Mouse (Mus musculus) lung, postnatal 10 days (tissue): ENCODE measurements around the gene Slc27a3.

ENCODE experiments used
- DNase-seq: peaks from one replicate; pipeline ENCODE4 v3.0.0; 2021

The Slc27a3 gene

DNA sequence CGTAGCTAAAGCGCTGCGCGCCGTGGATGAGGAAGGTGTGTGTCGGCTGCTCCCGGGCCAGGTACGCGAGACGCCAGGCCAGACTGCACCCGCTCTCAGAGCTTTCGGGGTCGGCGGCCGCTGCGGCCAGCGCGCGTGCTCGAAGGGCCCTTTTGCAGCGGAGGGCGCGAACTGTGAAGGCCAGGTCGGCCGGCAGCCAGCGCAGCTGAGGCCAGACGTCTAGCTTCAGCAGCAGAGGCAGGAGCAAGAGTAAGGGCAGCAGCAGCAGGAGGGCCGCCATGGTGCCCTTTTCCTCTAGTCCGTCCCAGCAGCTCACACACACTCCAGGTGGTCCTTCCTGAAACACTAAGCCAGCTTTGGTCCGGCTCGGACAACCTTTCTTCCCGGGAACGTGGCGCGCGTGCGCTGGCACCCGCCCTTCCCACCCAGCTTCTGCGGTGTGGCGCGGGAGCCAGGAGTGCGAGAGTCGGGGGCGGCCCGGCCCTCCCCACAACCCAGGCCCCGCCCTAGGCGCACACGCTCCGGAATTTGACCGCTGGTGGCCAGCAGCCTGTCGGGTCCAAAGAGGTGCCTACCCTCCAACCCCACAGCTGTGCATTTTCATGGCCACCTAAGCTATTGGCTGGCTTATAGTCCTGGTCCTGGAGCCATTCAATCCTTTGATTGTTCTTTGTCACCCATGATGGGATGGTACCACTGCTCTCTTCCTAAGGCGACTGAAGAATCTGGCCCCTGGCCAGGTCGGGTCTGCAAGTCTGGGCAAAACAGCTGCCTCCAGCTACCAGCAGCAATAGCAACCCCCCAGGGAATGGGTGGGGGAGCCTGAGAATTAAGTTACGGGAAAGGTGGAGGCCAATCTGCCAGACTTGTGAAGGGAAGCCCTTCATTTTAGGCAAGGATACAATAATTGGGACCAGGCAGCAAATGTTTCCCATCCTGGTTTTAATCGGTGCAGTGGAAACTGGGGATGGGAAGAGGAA is at the start of gene Slc27a3:
Gene Slc27a3, minus strand, starts transcription at position 428 of the 980 bp plus-strand sequence.
- peak; percentile 70 for DNase-seq

DNA sequence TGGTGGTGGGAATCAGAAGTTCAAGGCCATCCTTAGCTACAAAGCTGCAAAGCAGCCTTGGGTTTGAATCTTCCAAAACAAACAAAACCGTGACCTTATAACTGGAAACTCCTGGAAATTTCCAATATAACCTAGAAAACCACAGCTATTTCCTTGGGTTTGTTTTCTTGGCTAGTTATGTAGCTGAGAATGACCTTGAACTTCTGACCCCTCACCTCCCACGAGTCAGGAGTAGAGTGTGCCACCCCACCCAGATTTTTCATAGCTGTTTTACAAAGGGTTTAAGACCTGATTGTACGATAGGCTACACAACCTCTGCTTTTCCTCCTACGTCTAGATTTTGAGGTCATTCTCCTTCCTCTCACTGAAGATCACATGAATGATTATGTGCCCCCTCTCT is 47.4 kb upstream of the Slc27a3 start:
- DNase-seq: no peak

DNA sequence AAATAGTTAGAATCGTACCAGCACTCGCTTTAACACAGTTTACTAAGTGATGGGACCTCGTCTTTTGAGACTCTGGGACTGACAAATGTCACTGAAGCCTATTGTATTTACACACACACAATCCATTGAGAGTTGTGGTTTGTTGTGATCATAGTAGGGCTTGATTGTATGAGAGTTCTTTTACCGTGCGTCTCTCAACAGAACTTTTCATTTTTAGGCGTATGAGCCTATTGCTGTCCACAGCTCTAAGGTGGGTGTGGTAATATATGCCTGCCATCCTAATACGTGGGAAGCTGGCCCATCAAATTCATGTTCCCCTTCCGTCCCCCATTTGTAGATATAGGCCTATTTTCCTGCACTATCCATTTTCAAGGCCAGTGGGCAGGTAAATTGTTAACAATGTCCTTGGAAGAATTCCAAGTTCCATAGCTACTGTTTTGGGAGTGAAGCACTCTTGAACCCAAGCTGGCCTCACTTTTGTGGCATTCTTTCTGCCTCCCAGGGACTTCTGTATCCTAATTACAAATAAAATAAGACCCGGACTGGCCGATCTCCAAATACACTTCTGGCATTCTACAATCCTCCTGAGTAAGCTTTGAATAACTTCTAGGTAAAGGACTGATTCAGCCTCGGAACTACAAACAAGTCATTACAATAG is 44.5 kb upstream of the Slc27a3 start:
- peak; percentile 62 for DNase-seq

DNA sequence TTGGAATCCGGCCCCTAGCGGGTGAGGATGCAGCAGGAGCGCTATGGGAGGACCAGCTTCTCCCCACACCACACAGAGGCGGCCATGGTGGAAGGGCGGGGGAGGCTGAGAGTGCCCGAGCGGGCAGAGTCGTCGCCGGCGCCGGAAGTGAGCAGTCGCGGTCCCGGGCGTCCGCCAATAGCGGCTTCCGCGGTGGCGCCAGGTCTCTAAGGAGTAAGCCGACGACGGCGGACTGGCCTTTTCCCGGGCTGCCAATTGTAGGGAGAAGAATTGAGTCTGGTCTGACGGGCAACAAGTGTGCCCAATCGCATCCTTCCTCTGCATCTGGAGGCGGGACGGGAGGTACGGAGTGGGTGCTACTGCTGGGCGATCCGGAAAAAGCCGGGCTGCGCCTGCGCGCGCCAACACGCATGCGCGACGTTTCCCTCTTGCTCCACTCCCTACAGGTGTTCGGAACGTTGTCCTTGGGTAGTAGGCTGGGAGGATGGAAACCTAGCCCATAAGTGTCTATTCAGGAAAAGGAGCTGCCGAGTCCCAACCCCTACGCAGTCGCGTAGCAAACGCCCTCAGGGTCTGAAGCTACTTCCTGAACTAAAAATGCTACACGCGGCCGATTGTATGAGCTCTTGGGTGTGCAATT is 43.8 kb upstream of the Slc27a3 start, which contains the start of gene Ints3:
Gene Ints3, minus strand, starts transcription at position 242 of the 640 bp plus-strand sequence.
- peak; percentile 100 for DNase-seq

DNA sequence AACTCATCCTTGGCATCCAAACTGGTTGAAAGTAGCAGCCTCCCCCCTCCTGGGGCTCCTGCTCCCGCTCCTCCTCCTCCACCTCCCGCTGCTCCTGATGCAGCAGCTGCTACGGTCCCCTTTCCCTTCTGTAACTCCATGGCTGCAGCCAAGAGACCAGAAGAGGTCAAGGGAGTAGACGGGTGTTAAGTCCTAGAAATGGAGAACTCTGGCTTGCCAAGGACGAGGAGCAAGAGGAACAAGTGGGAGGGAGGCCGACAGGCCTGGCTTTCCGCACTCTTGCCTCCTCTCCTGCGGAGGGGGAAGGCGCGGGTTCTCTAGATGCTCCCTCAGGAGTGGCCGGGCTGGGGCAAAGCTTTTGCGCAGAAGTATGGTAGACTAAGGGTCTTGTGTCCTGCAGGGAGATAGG is 43.1 kb upstream of the Slc27a3 start:
- DNase-seq: no peak

DNA sequence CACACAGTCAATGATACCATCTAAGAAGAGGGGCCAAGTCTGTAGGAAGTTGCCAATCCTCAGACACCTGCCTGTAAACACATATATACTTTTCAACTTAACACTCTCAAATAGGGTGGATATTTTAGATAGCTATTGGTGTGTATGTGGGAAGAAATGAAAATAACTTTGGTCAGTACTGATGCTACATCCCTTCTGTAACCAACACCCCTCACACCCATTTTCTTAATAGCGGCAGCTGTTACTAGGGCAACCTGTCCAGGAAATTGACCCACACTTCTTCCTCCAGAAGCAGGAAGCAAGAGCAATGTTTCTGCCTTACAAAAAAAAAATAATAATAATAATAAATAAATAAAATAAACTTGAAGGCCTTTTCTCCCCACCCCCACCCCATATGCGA is 42.6 kb upstream of the Slc27a3 start:
- DNase-seq: no peak

DNA sequence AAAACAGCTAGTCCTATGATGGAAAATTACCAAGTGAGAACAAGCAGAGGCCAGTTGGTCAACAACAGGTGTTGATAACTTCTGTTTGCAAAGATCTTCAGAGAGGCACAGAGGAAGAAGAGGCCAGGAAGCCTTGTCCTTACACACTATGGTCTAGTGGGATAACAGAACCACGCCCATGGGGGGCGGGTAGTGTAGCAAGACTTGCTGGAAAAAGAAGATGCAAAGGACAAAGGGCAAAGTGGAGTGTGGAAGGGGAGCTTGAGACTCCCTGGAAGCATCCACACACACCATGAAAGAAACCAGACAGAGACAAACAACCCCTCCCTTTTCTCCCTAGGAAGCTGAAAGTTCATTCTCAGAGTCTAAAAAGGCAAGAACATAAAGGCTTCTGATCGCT is 39.8 kb upstream of the Slc27a3 start:
- no peak for DNase-seq

DNA sequence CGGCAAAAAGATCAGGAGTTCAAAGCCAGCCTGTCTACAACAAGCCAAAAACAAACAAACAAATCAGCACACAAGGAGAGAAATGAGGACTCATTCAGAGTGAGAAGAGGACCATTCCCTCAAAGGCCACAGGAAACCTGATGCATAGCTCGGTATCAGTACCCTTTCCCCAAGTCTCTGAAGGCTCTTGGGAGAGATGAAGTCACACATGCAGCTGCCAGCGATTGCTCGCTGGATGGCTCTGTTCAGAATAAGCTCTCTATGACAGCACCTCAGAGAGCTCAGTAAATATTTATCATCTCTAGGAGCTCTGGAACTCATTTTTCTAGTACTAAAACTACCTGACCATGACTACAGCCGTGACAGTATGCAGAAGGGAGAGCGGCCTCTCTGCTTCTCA is 38.4 kb upstream of the Slc27a3 start:
- DNase-seq: no peak

DNA sequence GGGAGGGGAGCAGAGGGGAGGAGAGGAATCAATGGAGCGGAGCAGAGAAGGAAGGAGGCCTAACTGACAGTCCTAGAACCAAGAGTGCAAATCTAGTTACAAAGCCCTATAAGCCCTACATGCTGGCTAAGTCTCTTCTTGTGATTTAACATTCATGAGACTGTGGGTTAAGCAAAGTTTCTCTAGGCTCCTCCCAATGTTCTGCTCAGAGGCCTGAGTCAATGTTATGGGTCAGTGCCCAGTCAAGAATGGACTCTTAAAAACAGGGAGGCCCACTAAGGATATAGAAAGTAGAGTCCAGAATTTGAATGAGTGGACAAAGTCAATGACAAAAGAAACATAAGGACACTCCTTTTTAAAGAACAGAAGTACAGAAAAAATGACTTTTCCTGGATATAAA is 37.8 kb upstream of the Slc27a3 start:
- no peak for DNase-seq

DNA sequence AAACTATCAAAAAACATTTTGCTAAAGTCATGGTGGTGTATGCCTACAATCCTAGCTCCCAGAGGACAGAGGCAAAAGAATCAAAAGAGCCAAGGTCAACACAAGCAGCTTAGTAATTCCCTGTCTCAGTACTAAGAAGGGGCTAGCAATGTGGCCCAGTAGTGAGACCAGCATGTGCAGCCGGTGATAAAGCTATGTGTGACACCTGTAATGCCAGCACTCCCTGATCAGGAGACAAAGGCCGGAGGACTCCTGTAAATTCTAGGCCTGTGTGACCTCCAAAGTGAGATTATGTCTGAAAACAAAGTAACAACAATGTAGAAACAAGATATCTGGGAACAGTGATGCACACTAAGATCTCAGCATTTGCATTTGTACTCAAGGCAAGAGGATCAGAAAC is 35.8 kb upstream of the Slc27a3 start:
- DNase-seq: no peak

DNA sequence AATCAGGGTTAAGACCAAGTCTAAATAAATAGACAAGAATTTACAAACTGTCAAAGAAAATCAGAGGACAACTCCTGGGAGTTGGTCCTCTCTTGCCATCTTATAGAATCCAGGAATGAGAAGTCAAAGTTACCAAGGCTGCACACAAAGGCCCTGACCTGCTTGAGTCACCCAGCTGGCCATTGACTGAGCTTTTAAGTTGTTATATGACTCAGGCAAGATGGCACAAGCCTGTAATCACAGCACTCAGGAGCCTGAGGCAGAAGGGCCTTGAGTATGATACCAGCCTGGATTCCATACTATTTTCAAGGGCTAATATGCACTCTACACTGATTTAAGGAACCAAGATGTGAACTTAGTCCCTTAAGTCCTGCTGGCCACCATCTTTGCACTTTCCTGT is 33.8 kb upstream of the Slc27a3 start:
- DNase-seq: no peak

DNA sequence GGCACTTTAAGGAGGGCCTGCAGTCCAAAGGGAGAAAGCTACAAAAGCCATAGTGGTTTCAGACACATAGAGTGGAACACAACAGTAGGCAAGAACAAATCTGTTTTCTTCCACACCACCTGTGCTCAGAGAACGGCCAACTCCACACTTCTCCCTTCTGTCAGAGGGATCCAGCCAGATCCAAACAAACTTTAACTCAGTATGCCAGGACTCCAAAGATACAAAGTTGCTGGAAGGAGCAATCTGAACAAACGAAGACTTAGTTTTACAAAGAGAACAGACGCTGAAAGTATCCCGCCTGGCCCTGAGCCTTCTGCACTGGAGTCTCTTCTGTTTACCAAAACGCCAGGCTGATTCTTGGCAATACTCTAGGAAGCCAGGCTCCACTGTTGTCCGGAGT is 31.0 kb upstream of the Slc27a3 start:
- peak; percentile 14 for DNase-seq

DNA sequence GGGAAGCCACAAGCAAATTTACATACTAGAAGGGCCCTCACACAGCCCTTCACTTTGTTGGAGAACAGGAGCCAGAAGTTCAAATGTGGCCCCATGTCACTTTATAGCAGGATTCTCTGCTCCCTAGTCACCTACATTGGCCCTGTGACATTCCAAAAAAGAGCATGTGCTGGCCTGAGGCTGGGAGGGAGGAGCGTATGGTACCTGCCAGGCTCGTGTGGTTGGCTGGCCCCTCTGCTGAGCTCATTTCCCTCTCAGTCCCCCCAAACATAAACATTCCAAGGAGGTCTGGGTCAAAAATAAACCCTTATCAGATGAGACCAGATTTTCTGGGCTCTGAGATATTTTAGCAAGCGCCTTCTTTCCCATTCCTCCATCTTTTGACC is 23.3 kb upstream of the Slc27a3 start:
- no peak for DNase-seq

DNA sequence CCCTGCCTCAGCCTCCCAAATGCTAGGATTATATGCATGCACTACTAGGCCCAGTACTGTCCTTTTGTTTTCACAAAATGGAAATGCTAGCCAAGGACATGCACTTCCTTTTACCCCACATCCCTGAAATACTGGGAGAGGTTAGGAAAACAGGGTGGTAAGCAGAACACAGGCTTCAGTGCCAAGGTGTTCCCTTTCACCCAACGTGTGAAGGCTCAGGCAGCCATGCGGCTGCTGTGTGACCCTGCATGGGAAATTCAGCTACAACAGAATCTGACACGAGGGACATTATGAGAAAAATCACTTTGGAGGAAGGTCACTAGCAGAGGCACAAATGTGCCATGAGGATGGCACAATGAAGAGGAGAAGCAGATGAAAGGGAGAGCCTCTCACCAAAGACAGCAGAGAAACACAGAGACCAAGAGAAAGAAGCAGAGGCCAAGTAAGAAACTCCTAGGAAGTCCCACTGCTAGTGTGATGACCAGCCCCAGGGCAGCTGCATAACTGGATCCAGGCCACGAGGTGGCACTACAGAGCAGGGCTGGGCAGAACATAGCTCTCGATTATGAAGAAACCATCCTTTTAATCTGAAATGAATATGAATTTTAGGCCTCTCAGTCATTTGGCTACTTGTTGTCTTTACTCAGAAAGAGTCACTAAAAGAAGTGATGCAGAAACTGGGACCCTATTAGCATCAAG is 22.7 kb upstream of the Slc27a3 start:
- DNase-seq: peak; percentile 86

DNA sequence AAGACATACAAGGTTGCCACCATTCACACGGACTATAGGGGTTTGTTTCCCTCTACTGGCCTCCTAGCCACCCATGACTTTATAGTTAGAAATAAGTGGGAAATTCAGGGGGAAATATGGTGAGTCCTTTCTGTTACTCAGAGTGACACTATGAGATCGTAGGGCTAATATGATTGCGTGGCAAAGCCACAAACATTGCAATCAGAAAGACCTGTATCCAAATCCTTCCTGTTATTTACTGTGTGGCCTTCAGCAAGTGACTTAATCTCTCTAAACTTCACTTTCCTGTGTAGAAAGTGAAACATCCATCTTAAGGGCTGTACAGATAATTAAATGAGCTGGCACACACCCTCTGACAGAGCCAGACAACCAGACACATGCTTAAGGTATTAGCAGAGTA is 19.0 kb upstream of the Slc27a3 start:
- no peak for DNase-seq

DNA sequence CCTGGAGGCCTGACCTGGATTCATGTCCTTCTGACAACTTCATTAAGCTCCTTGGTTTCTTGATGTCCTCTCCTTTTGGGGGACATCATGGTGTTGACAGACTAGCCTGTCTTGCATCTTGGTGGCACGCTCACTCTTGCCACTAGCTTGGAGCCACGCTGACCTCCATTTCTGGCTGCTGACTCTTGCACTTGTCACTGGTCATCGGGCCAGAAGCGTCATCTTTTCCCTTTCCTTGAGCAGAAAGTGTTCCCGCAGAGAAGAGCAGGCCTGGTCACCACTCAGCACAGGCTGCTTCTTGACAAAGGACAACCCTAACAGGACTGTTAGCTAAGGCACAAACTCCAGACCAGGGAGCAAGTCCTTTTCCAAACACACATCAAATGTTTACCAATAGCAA is 16.7 kb upstream of the Slc27a3 start:
- no peak for DNase-seq

DNA sequence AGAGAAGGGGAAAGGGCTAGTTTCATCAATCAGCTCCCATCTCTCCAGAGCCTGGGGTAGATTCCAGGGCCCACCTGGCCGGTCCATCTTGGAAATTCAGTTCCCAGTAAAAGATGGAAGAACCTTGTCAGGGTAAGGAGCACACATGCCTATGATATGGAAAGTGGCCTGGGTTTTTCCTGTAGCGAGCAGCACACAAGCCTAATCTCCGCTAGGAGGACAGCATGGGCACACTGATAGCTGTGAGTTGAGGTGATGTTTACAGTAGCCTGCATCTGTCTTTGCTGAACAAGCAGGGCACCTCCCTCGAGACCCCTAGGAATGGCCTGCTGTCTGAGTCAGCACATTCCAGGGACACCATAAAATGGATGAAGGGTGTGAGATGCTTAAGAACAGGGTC is 14.9 kb upstream of the Slc27a3 start:
- DNase-seq: no peak

DNA sequence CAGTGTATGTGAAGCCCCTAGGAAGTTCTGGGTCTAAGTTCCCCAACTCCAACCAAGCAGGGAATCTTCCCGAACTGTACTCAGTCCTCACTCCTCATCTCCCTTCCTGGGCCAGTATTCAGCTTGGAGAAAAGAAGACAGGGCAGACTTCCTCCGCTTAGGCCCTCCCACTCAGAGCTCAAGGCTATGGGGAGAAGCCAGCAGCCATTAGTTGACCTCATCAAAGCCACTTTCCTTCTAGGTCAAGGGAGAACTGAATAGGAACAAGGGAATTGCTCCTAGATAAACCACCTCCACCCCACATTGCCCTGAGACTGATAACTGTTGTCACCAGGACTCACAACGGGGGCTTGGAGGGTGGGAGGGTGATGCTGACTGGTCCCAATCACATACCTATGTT is 14.4 kb upstream of the Slc27a3 start:
- DNase-seq: no peak

DNA sequence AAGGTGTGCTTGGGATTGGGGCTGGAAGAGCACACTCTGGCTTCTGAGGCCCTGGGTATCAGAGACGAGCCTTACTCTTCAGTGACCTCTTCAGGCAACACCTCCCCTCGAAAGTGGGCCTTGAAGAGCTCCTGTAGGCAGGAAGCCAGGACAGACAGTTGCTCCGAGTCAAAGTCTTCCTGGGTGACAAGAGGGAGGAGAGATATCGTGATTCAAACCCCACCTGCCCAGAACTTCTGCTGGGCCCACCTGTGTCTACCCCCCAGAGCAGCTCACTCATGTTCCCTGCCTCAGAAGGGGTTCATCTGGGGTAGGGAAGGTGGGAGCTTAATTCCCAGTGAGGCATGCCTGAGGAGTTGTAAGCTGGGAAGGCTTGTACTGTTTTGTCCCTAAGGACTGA is 11.3 kb upstream of the Slc27a3 start:
- DNase-seq: no peak

DNA sequence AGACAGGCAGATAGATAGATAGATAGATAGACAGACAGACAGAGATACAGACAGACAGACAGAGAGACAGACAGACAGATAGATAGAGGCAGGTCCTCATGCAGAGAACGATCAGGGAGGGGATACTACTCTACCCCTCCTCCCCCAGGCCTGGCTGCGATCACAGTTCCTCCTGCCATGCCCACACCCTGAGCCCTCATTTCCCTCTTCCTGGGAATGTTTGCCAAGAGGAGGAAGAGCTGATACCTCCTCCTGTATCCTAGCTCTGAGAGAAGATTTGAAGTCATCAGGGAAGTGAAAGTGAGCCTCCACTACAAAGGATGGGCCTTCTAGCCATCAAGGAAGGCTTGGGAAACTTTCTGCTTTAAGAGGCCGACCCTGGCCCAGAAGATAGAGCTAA is 5.9 kb upstream of the Slc27a3 start:
- peak; percentile 39 for DNase-seq

DNA sequence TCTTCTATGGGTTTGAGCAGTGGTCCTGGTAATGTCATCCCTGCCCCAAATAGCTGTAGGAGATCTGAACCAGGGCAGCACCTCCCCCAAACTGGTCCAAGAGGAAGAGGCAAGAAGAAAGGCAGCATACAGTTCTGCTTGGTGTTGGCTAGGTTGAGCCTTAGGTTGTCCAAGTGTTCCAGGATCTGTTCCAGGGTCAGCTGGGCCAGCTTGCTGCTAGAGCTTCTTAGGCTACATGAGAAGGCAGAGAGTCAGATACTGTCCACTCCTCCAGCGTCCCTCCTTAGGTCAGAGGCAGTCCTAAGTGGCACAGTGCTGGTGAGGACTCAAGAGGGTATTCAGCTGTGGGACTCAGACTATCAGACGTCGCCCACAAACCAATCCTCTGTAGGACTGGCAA is 2.9 kb upstream of the Slc27a3 start:
- no peak for DNase-seq

DNA sequence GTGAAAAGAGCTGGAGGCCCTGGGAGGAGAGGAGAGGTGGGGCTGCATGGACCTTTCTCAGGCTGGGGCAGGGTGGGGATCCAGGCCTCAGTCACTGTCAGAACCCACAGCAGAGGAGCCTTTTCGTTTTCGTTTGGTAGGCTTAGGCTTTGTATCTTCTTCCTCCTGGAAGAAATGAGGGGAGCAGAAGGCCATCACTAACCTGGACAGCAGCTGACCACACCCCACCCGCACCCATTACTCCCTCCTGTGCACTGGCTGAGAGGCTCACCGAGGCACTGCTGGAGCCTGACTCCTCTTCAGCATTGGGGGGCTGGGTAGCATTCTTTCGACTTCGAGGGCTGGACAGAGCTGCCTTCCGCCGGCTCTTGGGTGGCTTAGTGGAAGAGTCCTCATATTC is 2.2 kb upstream of the Slc27a3 start:
- DNase-seq: no peak

DNA sequence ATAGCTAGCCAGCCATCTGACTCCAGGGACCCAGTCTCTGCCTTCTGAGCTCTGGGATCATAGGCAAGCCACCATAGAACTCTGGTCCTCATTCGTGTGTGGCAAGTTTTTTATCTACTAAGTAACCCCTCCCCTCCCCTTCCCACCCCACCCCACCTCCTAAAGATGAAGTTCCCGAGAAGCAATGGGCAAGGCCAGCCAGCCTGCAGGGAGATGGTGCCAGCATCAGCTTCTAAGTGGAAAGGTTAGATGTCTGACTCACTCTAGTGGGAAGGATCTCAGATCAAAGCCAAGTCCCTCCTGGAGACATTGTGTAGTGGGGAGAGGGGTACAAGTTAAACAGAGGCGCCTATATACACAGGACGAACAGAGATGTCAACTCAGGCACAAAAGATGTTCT is 1.3 kb upstream of the Slc27a3 start:
- no peak for DNase-seq
